Mouse (Mus musculus) urinary bladder, postnatal 25 days (tissue): Measurements from ENCODE around the gene Nbl1.

Experiments used
- DNase-seq: peaks from one replicate; pipeline ENCODE4 v3.0.0; 2022; ENCODE audit warnings: low spot score

The Nbl1 gene

GRCm38 (mm10) chr4:139100326-139100725 is 7.5 kb upstream of the Nbl1 start:
- DNase-seq: no peak

- no peak for DNase-seq
Observed at GRCm38 (mm10) chr4:139096201-139096600, 3.4 kb upstream of the Nbl1 start.

GRCm38 (mm10) chr4:139095406-139095805 is 2.6 kb upstream of the Nbl1 start:
- no peak for DNase-seq

- DNase-seq: no peak
Observed at GRCm38 (mm10) chr4:139093196-139093530, 370 bp upstream of the Nbl1 start.

GRCm38 (mm10) chr4:139091478-139092355 is 1.1 kb downstream of the Nbl1 start:
- DNase-seq: no peak

- DNase-seq: no peak
Observed at GRCm38 (mm10) chr4:139091066-139091465, 1.7 kb downstream of the Nbl1 start.

- DNase-seq: no peak
Observed at GRCm38 (mm10) chr4:139090303-139090940, 2.4 kb downstream of the Nbl1 start.

- no peak for DNase-seq
Observed at GRCm38 (mm10) chr4:139088982-139089671, 3.7 kb downstream of the Nbl1 start.

GRCm38 (mm10) chr4:139086984-139087383 is 5.8 kb downstream of the Nbl1 start:
- no peak for DNase-seq

- DNase-seq: peak; percentile 87
Observed at GRCm38 (mm10) chr4:139086037-139086436, 6.8 kb downstream of the Nbl1 start.

GRCm38 (mm10) chr4:139085337-139085736 is 7.5 kb downstream of the Nbl1 start:
- DNase-seq: no peak

GRCm38 (mm10) chr4:139082790-139083564 is 9.8 kb downstream of the Nbl1 start:
- DNase-seq: no peak

GRCm38 (mm10) chr4:139081270-139081931 is 11.4 kb downstream of the Nbl1 start:
- DNase-seq: no peak

- no peak for DNase-seq
Observed at GRCm38 (mm10) chr4:139080259-139080658, 12.5 kb downstream of the Nbl1 start.

GRCm38 (mm10) chr4:139079439-139079838 is 13.4 kb downstream of the Nbl1 start:
- DNase-seq: no peak

- no peak for DNase-seq
Observed at GRCm38 (mm10) chr4:139078726-139079125, 14.1 kb downstream of the Nbl1 start.

- no peak for DNase-seq
Observed at GRCm38 (mm10) chr4:139078313-139078712, 14.5 kb downstream of the Nbl1 start.

- DNase-seq: no peak
Observed at GRCm38 (mm10) chr4:139075915-139076314, 16.9 kb downstream of the Nbl1 start.

GRCm38 (mm10) chr4:139075041-139075711 is 17.6 kb downstream of the Nbl1 start, which contains the start of gene Htr6:
Gene Htr6, minus strand, starts transcription at chr4:139075570.
- no peak for DNase-seq

- no peak for DNase-seq
Observed at GRCm38 (mm10) chr4:139074060-139074459, 18.7 kb downstream of the Nbl1 start.

GRCm38 (mm10) chr4:139068287-139068686 is 24.5 kb downstream of the Nbl1 start:
- no peak for DNase-seq
